Mouse (Mus musculus) testis, adult 2 months (tissue): ENCODE results near the gene 4921517D22Rik. TPM values are rescaled to one million over a fixed set of nuclear protein-coding genes. Genes with fewer than 3 reads are reported as not detected.

ENCODE experiments used
- H3K27ac ChIP-seq: fragments of 200-500 bp; 2 replicates; pipeline ENCODE4 v1.5.1; 2012; ENCODE audit warnings: low read depth, low read length; ENCODE audit not compliant: control insufficient read depth, insufficient read depth
- H3K27me3 ChIP-seq: fragments of 200-500 bp; 2 replicates; pipeline ENCODE4 v1.6.1; 2012; ENCODE audit warnings: mild to moderate bottlenecking, low read length, moderate library complexity; ENCODE audit not compliant: control insufficient read depth, insufficient read depth
- H3K36me3 ChIP-seq: fragments of 200-500 bp; 2 replicates; pipeline ENCODE4 v1.6.1; 2012; ENCODE audit warnings: mild to moderate bottlenecking, low read length; ENCODE audit not compliant: control insufficient read depth, insufficient read depth
- H3K4me1 ChIP-seq: fragments of 200-500 bp; 2 replicates; pipeline ENCODE4 v1.6.1; 2012; ENCODE audit warnings: low read length; ENCODE audit not compliant: control insufficient read depth, insufficient read depth
- H3K4me3 ChIP-seq: fragments of 200-500 bp; 2 replicates; pipeline ENCODE4 v1.5.1; 2012; ENCODE audit warnings: low read depth, mild to moderate bottlenecking, low read length, moderate library complexity, mixed read lengths; ENCODE audit not compliant: control insufficient read depth
- CTCF ChIP-seq: fragments of 200-500 bp; IDR thresholded peaks from 2 replicates; pipeline ENCODE4 v1.5.1; 2012; ENCODE audit warnings: low read depth, mild to moderate bottlenecking, inconsistent platforms, low read length, moderate library complexity; ENCODE audit not compliant: control insufficient read depth, insufficient read depth, insufficient replicate concordance
- POLR2A ChIP-seq: fragments of 200-500 bp; IDR thresholded peaks from 2 replicates; pipeline ENCODE4 v1.6.1; 2012; ENCODE audit warnings: low read depth, mild to moderate bottlenecking, inconsistent platforms, low read length, moderate library complexity; ENCODE audit not compliant: control insufficient read depth
- polyA plus RNA-seq: library from polyadenylated mRNA; depleted of rRNA; stranded (reverse); fragments of >200 nt; gene quantifications from 2 replicates; pipeline ENCODE4 v1.2.3, GENCODE M21; 2012

4921517D22Rik gene
- polyA plus RNA-seq, 1 experiment = 24.2 TPM

- H3K36me3 ChIP-seq = no peaks in the 10 kb centered on the region
- peaks cover 4% of the 10 kb centered on the region for H3K4me1 ChIP-seq
- no peaks in the 10 kb centered on the region for H3K27me3 ChIP-seq
- TF ChIP-seq POLR2A = no peak
- TF ChIP-seq CTCF = no peak
- no peak overlapping the region for H3K4me3 ChIP-seq
- H3K27ac ChIP-seq = no peak overlapping the region
These were observed 44.1 kb downstream of the 4921517D22Rik start for GRCm38 (mm10) chr13:59649781-59650180.

DNA sequence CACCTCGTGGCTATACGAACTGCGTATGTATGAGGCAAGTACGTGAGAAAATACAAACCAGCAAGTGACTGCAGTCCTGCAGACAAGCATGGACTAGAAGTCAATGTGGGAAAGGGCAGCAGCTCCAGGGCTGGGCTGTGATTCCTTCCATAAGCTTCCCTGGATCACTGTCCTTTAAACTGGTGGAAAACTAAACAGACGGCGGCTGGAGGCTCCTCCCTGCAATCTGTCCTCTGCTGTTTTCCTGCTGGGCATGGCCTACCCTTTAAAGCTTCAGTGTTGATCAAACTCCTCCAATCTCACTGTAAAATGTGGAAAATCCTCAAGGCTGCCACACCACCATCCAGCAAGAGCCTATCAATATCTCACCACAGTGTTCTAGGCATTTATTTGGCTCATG is 45.3 kb downstream of the 4921517D22Rik start:
- no peak for TF ChIP-seq POLR2A
- TF ChIP-seq CTCF = no peak
- Histone ChIP-seq H3K27me3 (no peaks in the 10 kb centered on the region), H3K4me1 (peaks cover 4% of the 10 kb centered on the region), H3K36me3 (no peaks in the 10 kb centered on the region), H3K27ac (no peak overlapping the region), H3K4me3 (no peak overlapping the region)

- Histone ChIP-seq H3K36me3 (no peaks in the 10 kb centered on the region), H3K27me3 (no peaks in the 10 kb centered on the region), H3K27ac (no peak overlapping the region), H3K4me3 (no peak overlapping the region), H3K4me1 (no peaks in the 10 kb centered on the region; the same call in 1 of the 2 replicates)
- TF ChIP-seq CTCF = no peak
- TF ChIP-seq POLR2A = no peak
These were observed 46.4 kb downstream of the 4921517D22Rik start for GRCm38 (mm10) chr13:59647484-59647883.

- Histone ChIP-seq H3K36me3 (no peaks in the 10 kb centered on the region), H3K27me3 (no peaks in the 10 kb centered on the region), H3K27ac (no peak overlapping the region), H3K4me1 (no peaks in the 10 kb centered on the region; the same call in 1 of the 2 replicates), H3K4me3 (no peak overlapping the region)
- TF ChIP-seq CTCF (no peak), POLR2A (no peak)
These were observed 47.1 kb downstream of the 4921517D22Rik start for GRCm38 (mm10) chr13:59646674-59647244.

- TF ChIP-seq CTCF (no peak), POLR2A (no peak)
- Histone ChIP-seq H3K4me3 (no peak overlapping the region), H3K36me3 (no peaks in the 10 kb centered on the region), H3K27ac (no peak overlapping the region), H3K27me3 (no peaks in the 10 kb centered on the region), H3K4me1 (no peaks in the 10 kb centered on the region; the same call in 1 of the 2 replicates)
These were observed 48.4 kb downstream of the 4921517D22Rik start for GRCm38 (mm10) chr13:59645491-59645890.

- no peaks in the 10 kb centered on the region for H3K27me3 ChIP-seq
- no peaks in the 10 kb centered on the region; the same call in 1 of the 2 replicates for H3K4me1 ChIP-seq
- no peak overlapping the region for H3K27ac ChIP-seq
- no peaks in the 10 kb centered on the region for H3K36me3 ChIP-seq
- TF ChIP-seq CTCF (no peak), POLR2A (no peak)
- H3K4me3 ChIP-seq = no peak overlapping the region
These were observed 51.1 kb downstream of the 4921517D22Rik start for GRCm38 (mm10) chr13:59642818-59643217.

DNA sequence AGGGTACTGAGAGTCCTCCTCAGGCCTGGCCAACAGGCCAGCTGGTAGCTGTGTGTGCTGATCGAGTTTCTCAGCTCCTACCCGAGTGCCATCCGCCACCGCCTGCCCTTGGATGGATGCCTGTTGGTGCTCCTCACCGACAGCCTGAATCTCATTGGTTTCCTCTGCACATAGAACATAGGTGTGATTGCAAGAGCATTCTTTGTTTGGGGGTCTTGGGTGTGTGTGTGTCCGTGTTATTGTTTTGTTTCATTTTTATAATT is 53.8 kb downstream of the 4921517D22Rik start:
- Histone ChIP-seq H3K4me1 (no peaks in the 10 kb centered on the region; the same call in 1 of the 2 replicates), H3K27me3 (no peaks in the 10 kb centered on the region), H3K27ac (no peak overlapping the region), H3K36me3 (no peaks in the 10 kb centered on the region), H3K4me3 (no peak overlapping the region)
- no peak for TF ChIP-seq CTCF
- TF ChIP-seq POLR2A = no peak
